In the genomic region with DNA sequence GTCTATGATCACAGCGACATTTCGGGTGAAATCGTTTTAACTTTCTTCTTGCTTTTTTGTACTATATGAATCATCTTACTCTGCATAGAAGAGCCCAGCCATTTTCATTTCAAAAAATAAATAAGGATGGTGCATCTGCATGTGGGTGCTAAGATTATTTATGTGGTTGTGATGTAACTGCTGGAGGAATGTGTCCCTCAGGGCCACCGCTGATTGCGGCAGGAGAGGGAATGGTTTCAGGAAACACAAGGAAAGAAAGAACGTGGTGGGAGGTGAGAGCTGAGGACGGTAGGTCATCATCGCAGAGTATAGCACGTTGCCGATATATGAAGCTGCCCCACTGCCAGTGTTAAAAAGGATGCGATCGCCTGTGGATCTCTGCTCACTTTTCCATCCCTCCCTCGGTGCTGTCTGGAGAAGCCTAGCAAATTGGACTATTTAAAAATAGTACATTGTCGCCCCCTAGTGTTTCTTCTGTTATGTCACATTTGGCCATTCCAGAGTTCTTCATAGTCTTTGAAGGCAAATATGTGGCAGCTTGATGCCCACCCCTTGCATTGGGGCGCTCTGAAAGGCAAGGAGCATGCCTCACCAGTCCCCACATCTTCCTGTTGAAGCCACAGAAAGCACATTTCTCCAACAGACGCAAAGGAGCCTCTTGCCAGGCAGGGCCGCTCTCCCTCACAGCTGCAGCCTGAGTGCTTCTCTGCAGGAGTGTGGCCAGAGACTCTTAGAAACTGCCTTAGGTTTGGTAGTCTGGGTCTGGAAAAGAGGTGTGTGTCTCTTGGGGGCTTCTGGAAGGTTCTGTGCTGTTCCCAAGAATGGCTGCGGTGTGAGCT, we compare ENCODE assay signal across 8 mouse cellular contexts.
A peak's percentile ranks its signal among the peaks of the same experiment; 100 is the strongest.
DNase-seq lines count a peak whose midpoint lies in the region; ATAC-seq and TF ChIP-seq lines count a peak whose summit lies in the region.

No protein-coding gene starts in this region.

- H3K9ac ChIP-seq in intestine, embryonic 16.5 days (ENCODE audit: low read depth, low read length) = no peak overlapping the region
- no peak overlapping the region for H3K9ac ChIP-seq in midbrain, embryonic 16.5 days (ENCODE audit: low read depth, low read length)

- H3K27me3 ChIP-seq in cerebellum, adult 2 months (ENCODE audit: control insufficient read depth, insufficient read depth, low read length) = no peaks in the 10 kb centered on the region
- no peaks in the 10 kb centered on the region for H3K27me3 ChIP-seq in intestine, embryonic 16.5 days (replicated peaks; ENCODE audit: control insufficient read depth, insufficient read depth, low read length)
- H3K27me3 ChIP-seq in midbrain, embryonic 16.5 days (ENCODE audit: control insufficient read depth, insufficient read depth, low read depth, low read length) = no peaks in the 10 kb centered on the region; the same call in 1 of the 2 replicates

- intact Hi-C loops in left cerebral cortex, postnatal 14 days (cut with DNase I) = loop anchor here (5.0 kb wide), 1 partner anchor 588 kb away; the partner anchor contains the start of gene Ptprg

- peak; percentile 43 for DNase-seq in adrenal gland, postnatal 14 days
- DNase-seq in adrenal gland, adult 8-10 months = no peak
- DNase-seq in cerebellum, adult 2 months = peak; percentile 34 to 69
- DNase-seq in left cerebral cortex, postnatal 14 days (ENCODE audit: low spot score in 2 of 2) = peak; percentile 82 to 93

- no peak overlapping the region for H3K4me2 ChIP-seq in intestine, embryonic 16.5 days (ENCODE audit: low read depth, low read length)
- peak overlapping the region; percentile 29 for H3K4me2 ChIP-seq in midbrain, embryonic 16.5 days (ENCODE audit: low read length)

- peak; percentile 46; the same call in 1 of the 2 replicates for TF ChIP-seq CTCF in cerebellum, adult 2 months (IDR thresholded peaks at IDR 0.05; ENCODE audit: borderline replicate concordance, insufficient read depth, low read depth, low read length)

- no peaks in the 10 kb centered on the region for H3K36me3 ChIP-seq in intestine, embryonic 16.5 days (ENCODE audit: control insufficient read depth, insufficient read depth, low read length)
- H3K36me3 ChIP-seq in midbrain, embryonic 16.5 days (ENCODE audit: control insufficient read depth, insufficient read depth, low read length) = no peaks in the 10 kb centered on the region

- H3K4me1 ChIP-seq in cerebellum, adult 2 months (ENCODE audit: control insufficient read depth, insufficient read depth, low read length) = no peaks in the 10 kb centered on the region
- H3K4me1 ChIP-seq in intestine, embryonic 16.5 days (ENCODE audit: control insufficient read depth, insufficient read depth, low read length) = no peaks in the 10 kb centered on the region
- H3K4me1 ChIP-seq in midbrain, embryonic 16.5 days (ENCODE audit: control insufficient read depth, insufficient read depth, low read length) = peaks cover 14% of the 10 kb centered on the region

- ATAC-seq in frontal cortex, adult (ENCODE audit: low TSS enrichment) = peak; percentile 86
- ATAC-seq in intestine, embryonic 16.5 days = peak; percentile 58
- peak; percentile 83 for ATAC-seq in midbrain, embryonic 16.5 days
- ATAC-seq in inflammation-experienced regulatory T-cells, adult 6 months = no peak

- 35% methylated on average over 18 of the region's 18 CpGs for WGBS in cerebellum, adult 2 months
- WGBS in intestine, embryonic 16.5 days = 42% methylated on average over 18 of the region's 18 CpGs
- 39% methylated on average over 18 of the region's 18 CpGs for WGBS in midbrain, embryonic 16.5 days

- TF ChIP-seq POLR2A in cerebellum, adult 2 months (IDR thresholded peaks at IDR 0.05; ENCODE audit: borderline replicate concordance, insufficient read depth, low read length) = no peak

- peak overlapping the region; percentile 11 for H3K4me3 ChIP-seq in cerebellum, adult 2 months (replicated peaks; ENCODE audit: insufficient read depth, low read depth, low read length)
- no peak overlapping the region for H3K4me3 ChIP-seq in intestine, embryonic 16.5 days (ENCODE audit: low read length)
- no peak overlapping the region for H3K4me3 ChIP-seq in midbrain, embryonic 16.5 days (ENCODE audit: low read depth, low read length)

- no peaks in the 10 kb centered on the region for H3K9me3 ChIP-seq in intestine, embryonic 16.5 days (ENCODE audit: control insufficient read depth, low read length)
- no peaks in the 10 kb centered on the region for H3K9me3 ChIP-seq in midbrain, embryonic 16.5 days (replicated peaks; ENCODE audit: control insufficient read depth, low read length, poor library complexity, severe bottlenecking)

- no peak overlapping the region for H3K27ac ChIP-seq in cerebellum, adult 2 months (ENCODE audit: insufficient read depth, low read length)
- no peak overlapping the region for H3K27ac ChIP-seq in intestine, embryonic 16.5 days (ENCODE audit: low read length)
- H3K27ac ChIP-seq in midbrain, embryonic 16.5 days (ENCODE audit: low read length) = no peak overlapping the region
